Mouse (Mus musculus) lung, postnatal 0 days (tissue): ENCODE data around the gene Kcnc4.

Experiments used
- CTCF ChIP-seq: IDR thresholded peaks from 2 replicates; pipeline ENCODE4 v1.5.1; 2016; ENCODE audit warnings: antibody characterized with exemption, mild to moderate bottlenecking
- EP300 ChIP-seq: IDR thresholded peaks from 2 replicates; pipeline ENCODE4 v1.6.1; 2016; ENCODE audit warnings: antibody characterized with exemption, mild to moderate bottlenecking, control low read depth

- no peak for TF ChIP-seq CTCF
- TF ChIP-seq EP300, result no peak
These were observed 29.3 kb upstream of the Kcnc4 start for GRCm38 (mm10) chr3:107488637-107489036.
